Mouse (Mus musculus): ENCODE results near the gene Ipo11.
"Not testable (repeated sequence)": the region's sequence is repeated elsewhere in the genome, so short reads cannot be mapped to it uniquely, and the experiment has no call there.

The Ipo11 gene

GRCm38 (mm10) chr13:106905154-106905553 is 31.6 kb downstream of the Ipo11 start:
- DNase-seq (ENCODE audit: extremely low spot score, low read depth, low spot score) = not testable (repeated sequence)

- DNase-seq (ENCODE audit: extremely low spot score, low read depth, low spot score) = no peak
Measured at GRCm38 (mm10) chr13:106904637-106905036, 32.1 kb downstream of the Ipo11 start.

GRCm38 (mm10) chr13:106894284-106894683 is 42.5 kb downstream of the Ipo11 start:
- no peak for DNase-seq (ENCODE audit: extremely low spot score, low read depth, low spot score)

- DNase-seq (ENCODE audit: extremely low spot score, low read depth, low spot score) = no peak
Measured at GRCm38 (mm10) chr13:106893701-106894100, 43.1 kb downstream of the Ipo11 start.

GRCm38 (mm10) chr13:106893196-106893595 is 43.6 kb downstream of the Ipo11 start:
- DNase-seq (ENCODE audit: extremely low spot score, low read depth, low spot score) = no peak

GRCm38 (mm10) chr13:106887364-106887763 is 49.4 kb downstream of the Ipo11 start:
- DNase-seq (ENCODE audit: extremely low spot score, low read depth, low spot score) = no peak

GRCm38 (mm10) chr13:106884249-106884648 is 52.5 kb downstream of the Ipo11 start:
- no peak for DNase-seq (ENCODE audit: extremely low spot score, low read depth, low spot score)

GRCm38 (mm10) chr13:106876278-106876677 is 60.5 kb downstream of the Ipo11 start:
- no peak for DNase-seq (ENCODE audit: extremely low spot score, low read depth, low spot score)

- no peak for DNase-seq (ENCODE audit: extremely low spot score, low read depth, low spot score)
Measured at GRCm38 (mm10) chr13:106865547-106865946, 71.2 kb downstream of the Ipo11 start.

- DNase-seq (ENCODE audit: extremely low spot score, low read depth, low spot score) = no peak
Measured at GRCm38 (mm10) chr13:106858779-106859178, 78.0 kb downstream of the Ipo11 start.

- no peak for DNase-seq (ENCODE audit: extremely low spot score, low read depth, low spot score)
Measured at GRCm38 (mm10) chr13:106856556-106856955, 80.2 kb downstream of the Ipo11 start.

- no peak for DNase-seq (ENCODE audit: extremely low spot score, low read depth, low spot score)
Measured at GRCm38 (mm10) chr13:106847534-106847933, 89.2 kb downstream of the Ipo11 start.

- no peak for DNase-seq (ENCODE audit: extremely low spot score, low read depth, low spot score)
Measured at GRCm38 (mm10) chr13:106844928-106845327, 91.8 kb downstream of the Ipo11 start.

- no peak for DNase-seq (ENCODE audit: extremely low spot score, low read depth, low spot score)
Measured at GRCm38 (mm10) chr13:106842542-106842941, 94.2 kb downstream of the Ipo11 start.

- DNase-seq (ENCODE audit: extremely low spot score, low read depth, low spot score) = no peak
Measured at GRCm38 (mm10) chr13:106838778-106839177, 98.0 kb downstream of the Ipo11 start.

- no peak for DNase-seq (ENCODE audit: extremely low spot score, low read depth, low spot score)
Measured at GRCm38 (mm10) chr13:106836527-106836879, 100.3 kb downstream of the Ipo11 start.

GRCm38 (mm10) chr13:106835844-106836526 is 100.8 kb downstream of the Ipo11 start:
- DNase-seq (ENCODE audit: extremely low spot score, low read depth, low spot score) = no peak

- no peak for DNase-seq (ENCODE audit: extremely low spot score, low read depth, low spot score)
Measured at GRCm38 (mm10) chr13:106830029-106830428, 106.7 kb downstream of the Ipo11 start.

- DNase-seq (ENCODE audit: extremely low spot score, low read depth, low spot score) = no peak
Measured at GRCm38 (mm10) chr13:106829327-106829997, 107.3 kb downstream of the Ipo11 start.

GRCm38 (mm10) chr13:106825618-106826017 is 111.1 kb downstream of the Ipo11 start:
- no peak for DNase-seq (ENCODE audit: extremely low spot score, low read depth, low spot score)

GRCm38 (mm10) chr13:106823875-106824191 is 112.9 kb downstream of the Ipo11 start:
- no peak for DNase-seq (ENCODE audit: extremely low spot score, low read depth, low spot score)

- DNase-seq (ENCODE audit: extremely low spot score, low read depth, low spot score) = no peak
Measured at GRCm38 (mm10) chr13:106823121-106823874, 113.5 kb downstream of the Ipo11 start.

All from hindlimb bud, embryonic 11.5 days (tissue).